Mouse (Mus musculus): ENCODE data around the gene D6Ertd527e. TPM values are rescaled to one million over a fixed set of nuclear protein-coding genes. Genes with fewer than 3 reads are reported as not detected.

Gene D6Ertd527e
- total and polyA plus RNA-seq, 3 experiments: 0.04 TPM; not detected in 2

DNA sequence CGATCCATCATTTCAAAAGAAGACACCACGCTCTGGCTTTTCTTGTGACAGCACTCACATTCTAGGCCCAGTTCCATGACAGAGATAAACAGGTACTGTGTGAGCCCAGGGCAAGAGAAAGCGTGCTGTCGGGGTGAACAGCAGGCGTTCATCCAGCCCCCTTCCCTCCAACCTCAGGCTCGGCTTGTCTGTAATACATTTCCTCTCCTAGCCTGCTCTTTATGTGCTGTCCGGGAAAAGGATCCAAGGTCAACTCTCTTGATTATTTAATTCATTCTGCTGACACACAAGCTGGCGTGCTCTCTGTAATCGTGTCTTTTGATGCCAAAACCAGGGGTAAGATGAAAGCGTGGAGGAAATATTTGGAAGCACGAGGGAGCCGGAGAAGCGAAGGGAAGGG lies 39.0 kb downstream of the D6Ertd527e start:
- Histone ChIP-seq H3K4me3 (no peak overlapping the region), H3K79me2 (replicated peaks; ENCODE audit: control insufficient read depth, insufficient read depth, low read length) (no peaks in the 10 kb centered on the region), H3K9ac (ENCODE audit: low read depth, low read length) (no peak overlapping the region), H3K27ac (no peak overlapping the region), H3K27me3 (ENCODE audit: control insufficient read depth, insufficient read depth, low read length) (no peaks in the 10 kb centered on the region), H3K36me3 (ENCODE audit: control insufficient read depth, insufficient read depth, low read length) (no peaks in the 10 kb centered on the region), H3K4me1 (ENCODE audit: control insufficient read depth, insufficient read depth, low read length) (0 out of 2 replicates have a peak, but pooled peaks cover 2% of the 10 kb centered on the region)
- DNase-seq: no peak
- intact Hi-C loops (cut with DNase I): no loop called here
- 50% methylated on average over 13 of the region's 13 CpGs for WGBS
- TF ChIP-seq CTCF (IDR thresholded peaks at IDR 0.05) (no peak), POLR2A (IDR thresholded peaks at IDR 0.05; ENCODE audit: insufficient read depth, low read depth, low read length) (no peak), EP300 (IDR thresholded peaks at IDR 0.05; ENCODE audit: insufficient read depth, low read depth, low read length) (no peak)

DNA sequence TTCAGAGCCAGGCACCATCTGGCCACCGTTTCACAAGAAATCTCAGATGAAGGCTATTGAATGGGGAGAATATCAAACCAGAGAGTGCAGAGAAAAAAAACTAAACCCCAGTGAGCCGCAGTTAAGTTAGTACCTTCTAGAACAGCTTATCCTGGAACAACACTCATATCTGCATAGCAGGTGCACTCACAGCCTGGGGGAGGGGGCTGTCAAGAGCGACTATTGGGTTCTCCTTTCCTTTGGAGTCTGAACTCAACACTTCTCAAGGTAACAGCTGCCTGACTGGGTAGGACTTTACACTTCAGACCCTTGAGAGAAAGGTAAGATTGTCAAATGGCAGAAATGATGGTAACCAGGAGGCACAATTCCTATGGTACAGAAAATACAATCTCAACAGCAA lies 43.4 kb downstream of the D6Ertd527e start:
- Histone ChIP-seq H3K4me1 (ENCODE audit: control insufficient read depth, insufficient read depth, low read length) (no peaks in the 10 kb centered on the region; the same call in 1 of the 2 replicates), H3K27ac (no peak overlapping the region), H3K36me3 (ENCODE audit: control insufficient read depth, insufficient read depth, low read length) (no peaks in the 10 kb centered on the region), H3K9ac (ENCODE audit: low read depth, low read length) (no peak overlapping the region), H3K4me3 (no peak overlapping the region), H3K79me2 (replicated peaks; ENCODE audit: control insufficient read depth, insufficient read depth, low read length) (no peaks in the 10 kb centered on the region), H3K27me3 (ENCODE audit: control insufficient read depth, insufficient read depth, low read length) (no peaks in the 10 kb centered on the region)
- WGBS: 63% methylated on average over 3 of the region's 3 CpGs
- intact Hi-C loops (cut with DNase I): no loop called here
- no peak for DNase-seq
- no peak for TF ChIP-seq POLR2A (IDR thresholded peaks at IDR 0.05; ENCODE audit: insufficient read depth, low read depth, low read length)
- TF ChIP-seq EP300 (IDR thresholded peaks at IDR 0.05; ENCODE audit: insufficient read depth, low read depth, low read length): no peak
- TF ChIP-seq CTCF (IDR thresholded peaks at IDR 0.05): no peak

DNA sequence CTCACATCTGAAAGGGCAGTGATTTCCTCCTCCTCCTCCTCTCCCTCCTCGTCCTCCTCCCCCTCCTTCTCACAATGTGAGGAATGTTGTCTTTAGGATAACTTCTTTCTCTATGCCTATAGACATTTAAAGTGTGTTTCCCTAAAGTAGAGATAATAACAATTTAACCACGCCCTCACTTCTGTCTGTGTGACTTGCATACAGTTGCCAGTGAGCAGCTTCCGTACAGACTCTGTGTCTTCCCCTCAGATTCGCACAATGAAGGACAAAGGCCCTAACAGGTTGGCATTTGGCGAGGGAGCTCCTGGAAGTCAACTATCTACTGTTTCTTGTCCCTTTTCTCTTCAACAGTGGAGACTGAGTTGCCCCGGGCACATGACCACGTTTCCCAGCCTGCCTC lies 45.9 kb downstream of the D6Ertd527e start:
- no peak overlapping the region for H3K9ac ChIP-seq (ENCODE audit: low read depth, low read length)
- no peaks in the 10 kb centered on the region; the same call in 1 of the 2 replicates for H3K4me1 ChIP-seq (ENCODE audit: control insufficient read depth, insufficient read depth, low read length)
- no peak overlapping the region for H3K27ac ChIP-seq
- DNase-seq: no peak
- no peaks in the 10 kb centered on the region for H3K36me3 ChIP-seq (ENCODE audit: control insufficient read depth, insufficient read depth, low read length)
- no peak overlapping the region for H3K4me3 ChIP-seq
- 55% methylated on average over 7 of the region's 7 CpGs for WGBS
- H3K27me3 ChIP-seq (ENCODE audit: control insufficient read depth, insufficient read depth, low read length): no peaks in the 10 kb centered on the region
- intact Hi-C loops (cut with DNase I): loop anchor here (5.0 kb wide), 1 partner anchor 57 kb away; no protein-coding TSS in a partner anchor
- TF ChIP-seq CTCF (IDR thresholded peaks at IDR 0.05) (no peak), POLR2A (IDR thresholded peaks at IDR 0.05; ENCODE audit: insufficient read depth, low read depth, low read length) (no peak), EP300 (IDR thresholded peaks at IDR 0.05; ENCODE audit: insufficient read depth, low read depth, low read length) (no peak)
- H3K79me2 ChIP-seq (replicated peaks; ENCODE audit: control insufficient read depth, insufficient read depth, low read length): no peaks in the 10 kb centered on the region

DNA sequence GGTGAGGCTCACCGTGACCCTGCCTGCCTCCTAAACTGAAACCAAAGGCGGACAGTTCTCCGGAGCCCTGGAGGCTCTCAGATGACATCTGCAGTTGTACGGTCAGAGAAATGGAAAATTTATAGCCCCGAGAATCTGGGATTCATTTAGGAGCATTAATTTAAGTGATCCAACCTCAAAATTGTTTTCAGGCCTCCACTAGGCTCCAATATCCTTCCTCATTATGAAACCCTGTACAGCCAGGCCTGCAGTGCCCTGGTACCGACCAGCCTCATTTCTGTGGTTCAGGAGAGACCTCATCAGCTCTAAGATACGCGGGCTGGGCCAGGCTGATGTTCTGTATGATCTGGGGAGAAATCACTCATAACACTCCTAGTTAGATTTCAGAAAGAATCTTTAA lies 46.9 kb downstream of the D6Ertd527e start:
- no peaks in the 10 kb centered on the region; the same call in 1 of the 2 replicates for H3K4me1 ChIP-seq (ENCODE audit: control insufficient read depth, insufficient read depth, low read length)
- WGBS: 96% methylated on average over 8 of the region's 8 CpGs
- no peak for TF ChIP-seq CTCF (IDR thresholded peaks at IDR 0.05)
- no peak for TF ChIP-seq POLR2A (IDR thresholded peaks at IDR 0.05; ENCODE audit: insufficient read depth, low read depth, low read length)
- TF ChIP-seq EP300 (IDR thresholded peaks at IDR 0.05; ENCODE audit: insufficient read depth, low read depth, low read length): no peak
- no peaks in the 10 kb centered on the region for H3K36me3 ChIP-seq (ENCODE audit: control insufficient read depth, insufficient read depth, low read length)
- H3K27ac ChIP-seq: no peak overlapping the region
- H3K9ac ChIP-seq (ENCODE audit: low read depth, low read length): no peak overlapping the region
- no peak overlapping the region for H3K4me3 ChIP-seq
- no peaks in the 10 kb centered on the region for H3K79me2 ChIP-seq (replicated peaks; ENCODE audit: control insufficient read depth, insufficient read depth, low read length)
- no peaks in the 10 kb centered on the region for H3K27me3 ChIP-seq (ENCODE audit: control insufficient read depth, insufficient read depth, low read length)
- no peak for DNase-seq
- intact Hi-C loops (cut with DNase I): loop anchor here (5.0 kb wide), 1 partner anchor 56 kb away; no protein-coding TSS in a partner anchor

- 61% methylated on average over 21 of the region's 21 CpGs for WGBS
- H3K9ac ChIP-seq (ENCODE audit: low read depth, low read length): no peak overlapping the region
- intact Hi-C loops (cut with DNase I): loop anchor here (5.0 kb wide), 1 partner anchor 55 kb away; no protein-coding TSS in a partner anchor
- H3K4me3 ChIP-seq: no peak overlapping the region
- TF ChIP-seq CTCF (IDR thresholded peaks at IDR 0.05) (no peak), EP300 (IDR thresholded peaks at IDR 0.05; ENCODE audit: insufficient read depth, low read depth, low read length) (no peak), POLR2A (IDR thresholded peaks at IDR 0.05; ENCODE audit: insufficient read depth, low read depth, low read length) (no peak)
- peak; percentile 50 to 71 for DNase-seq
- no peak overlapping the region for H3K27ac ChIP-seq
- H3K27me3 ChIP-seq (ENCODE audit: control insufficient read depth, insufficient read depth, low read length): no peaks in the 10 kb centered on the region
- H3K79me2 ChIP-seq (replicated peaks; ENCODE audit: control insufficient read depth, insufficient read depth, low read length): no peaks in the 10 kb centered on the region
- no peaks in the 10 kb centered on the region; the same call in 1 of the 2 replicates for H3K4me1 ChIP-seq (ENCODE audit: control insufficient read depth, insufficient read depth, low read length)
- H3K36me3 ChIP-seq (ENCODE audit: control insufficient read depth, insufficient read depth, low read length): no peaks in the 10 kb centered on the region
Measured at GRCm38 (mm10) chr6:87152461-87153230, 48.1 kb downstream of the D6Ertd527e start.

DNA sequence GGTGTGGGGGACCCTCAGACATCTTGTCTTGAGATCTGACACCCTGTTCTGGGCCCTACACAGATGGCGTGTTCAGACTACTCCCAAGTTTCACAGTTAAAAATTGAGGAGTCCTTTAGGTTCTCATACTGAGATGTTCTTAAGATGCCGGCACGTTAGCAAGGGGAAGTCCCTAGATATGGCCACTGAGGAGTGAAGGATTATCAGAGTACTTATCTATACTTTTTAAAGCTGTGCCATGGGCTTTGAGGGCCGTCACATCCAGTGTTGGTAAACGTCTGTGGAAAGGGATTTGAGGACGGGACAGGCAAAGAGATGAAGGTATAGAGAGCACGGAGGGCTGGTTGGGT lies 48.7 kb downstream of the D6Ertd527e start:
- 74% methylated on average over 7 of the region's 7 CpGs for WGBS
- no peak for TF ChIP-seq CTCF (IDR thresholded peaks at IDR 0.05)
- no peak for TF ChIP-seq EP300 (IDR thresholded peaks at IDR 0.05; ENCODE audit: insufficient read depth, low read depth, low read length)
- no peak for TF ChIP-seq POLR2A (IDR thresholded peaks at IDR 0.05; ENCODE audit: insufficient read depth, low read depth, low read length)

More for the DNA sequence above, 48.7 kb downstream of the D6Ertd527e start:
- Histone ChIP-seq H3K4me3 (no peak overlapping the region), H3K9ac (ENCODE audit: low read depth, low read length) (no peak overlapping the region), H3K27ac (no peak overlapping the region), H3K4me1 (ENCODE audit: control insufficient read depth, insufficient read depth, low read length) (no peaks in the 10 kb centered on the region; the same call in 1 of the 2 replicates), H3K79me2 (replicated peaks; ENCODE audit: control insufficient read depth, insufficient read depth, low read length) (no peaks in the 10 kb centered on the region), H3K27me3 (ENCODE audit: control insufficient read depth, insufficient read depth, low read length) (no peaks in the 10 kb centered on the region), H3K36me3 (ENCODE audit: control insufficient read depth, insufficient read depth, low read length) (no peaks in the 10 kb centered on the region)
- intact Hi-C loops (cut with DNase I): loop anchor here (5.0 kb wide), 1 partner anchor 54 kb away; no protein-coding TSS in a partner anchor
- no peak for DNase-seq

Measured in heart, adult 2 months (tissue).